Mouse (Mus musculus): ENCODE data around the gene Xlr4a. TPM values are rescaled to one million over a fixed set of nuclear protein-coding genes. Genes with fewer than 3 reads are reported as not detected.
"Not testable (repeated sequence)": the region's sequence is repeated elsewhere in the genome, so short reads cannot be mapped to it uniquely, and the experiment has no call there.

Xlr4a gene
- polyA plus RNA-seq (2015; fragmentation: Nextera tagmentation; extraction: Ambion mirVana): 3.0 and 4.3 TPM in 2 replicates

GRCm38 (mm10) chrX:73082267-73083055 is at the start of gene Xlr4a:
Xlr4a (minus strand) TSS chrX:73082478.
- H3K36me3 ChIP-seq (ENCODE audit: control insufficient read depth, insufficient read depth, low read length); H3K9ac ChIP-seq (ENCODE audit: low read depth, low read length); H3K4me1 ChIP-seq (ENCODE audit: control insufficient read depth, insufficient read depth, low read length); H3K27ac ChIP-seq (ENCODE audit: low read length); ATAC-seq; H3K4me3 ChIP-seq (ENCODE audit: low read length); H3K27me3 ChIP-seq (replicated peaks; ENCODE audit: control insufficient read depth, insufficient read depth, low read length); H3K9me3 ChIP-seq (ENCODE audit: control insufficient read depth, low read length); H3K4me2 ChIP-seq (ENCODE audit: low read depth, low read length): not testable (repeated sequence)
- 79% methylated on average over 17 of the region's 19 CpGs for WGBS

GRCm38 (mm10) chrX:73122859-73123829 is 40.9 kb upstream of the Xlr4a start:
- not testable (repeated sequence) for H3K9me3 ChIP-seq (ENCODE audit: control insufficient read depth, low read length); H3K27ac ChIP-seq (ENCODE audit: low read length); H3K36me3 ChIP-seq (ENCODE audit: control insufficient read depth, insufficient read depth, low read length); H3K9ac ChIP-seq (ENCODE audit: low read depth, low read length); H3K27me3 ChIP-seq (replicated peaks; ENCODE audit: control insufficient read depth, insufficient read depth, low read length); H3K4me2 ChIP-seq (ENCODE audit: low read depth, low read length); H3K4me1 ChIP-seq (ENCODE audit: control insufficient read depth, insufficient read depth, low read length); H3K4me3 ChIP-seq (ENCODE audit: low read length)
- WGBS: no CpG with 5 or more reads among the region's 12 CpGs
- ATAC-seq: peak; percentile 77

- H3K27me3 ChIP-seq (replicated peaks; ENCODE audit: control insufficient read depth, insufficient read depth, low read length); H3K4me3 ChIP-seq (ENCODE audit: low read length); H3K9ac ChIP-seq (ENCODE audit: low read depth, low read length); ATAC-seq; H3K4me2 ChIP-seq (ENCODE audit: low read depth, low read length); H3K36me3 ChIP-seq (ENCODE audit: control insufficient read depth, insufficient read depth, low read length); H3K27ac ChIP-seq (ENCODE audit: low read length); H3K9me3 ChIP-seq (ENCODE audit: control insufficient read depth, low read length); H3K4me1 ChIP-seq (ENCODE audit: control insufficient read depth, insufficient read depth, low read length): not testable (repeated sequence)
- no CpG with 5 or more reads among the region's 7 CpGs for WGBS
Measured at GRCm38 (mm10) chrX:73116747-73117146, 34.5 kb upstream of the Xlr4a start, which contains the start of gene Gm14685. Gm14685 (plus strand) TSS chrX:73117047.

DNA sequence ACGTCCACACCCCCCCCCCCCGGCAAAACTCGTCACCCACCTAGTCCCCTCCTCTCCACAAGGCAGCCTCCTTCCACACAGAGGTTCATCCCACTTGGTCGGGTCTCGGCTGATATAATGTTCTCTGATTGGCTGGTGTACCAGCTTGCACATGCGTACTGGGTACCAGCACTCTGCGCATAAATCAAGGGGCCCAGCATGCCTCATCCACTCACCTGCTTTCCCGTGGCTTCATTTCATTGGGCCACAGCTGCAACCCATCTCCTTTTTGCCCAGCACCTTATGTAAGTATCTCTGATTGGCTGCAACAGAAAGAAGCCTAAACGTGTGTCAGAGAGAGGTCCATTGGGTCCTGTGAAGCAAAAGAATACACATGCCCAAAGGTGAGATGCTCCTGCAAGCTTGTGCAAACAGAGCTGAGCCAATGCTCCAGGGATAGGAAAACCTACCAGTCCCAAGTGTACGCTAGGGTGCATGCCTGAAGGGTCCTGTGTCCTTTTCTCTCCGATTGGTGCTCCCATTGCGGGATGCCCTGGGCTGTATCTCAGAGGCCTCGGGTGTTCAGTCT is 14.7 kb upstream of the Xlr4a start, which contains the start of gene Xlr3a:
TSS of gene Xlr3a (minus strand) at position 155 of the 568 bp plus-strand sequence.
- not testable (repeated sequence) for H3K4me2 ChIP-seq (ENCODE audit: low read depth, low read length); H3K27ac ChIP-seq (ENCODE audit: low read length); ATAC-seq; H3K27me3 ChIP-seq (replicated peaks; ENCODE audit: control insufficient read depth, insufficient read depth, low read length); H3K9ac ChIP-seq (ENCODE audit: low read depth, low read length); H3K36me3 ChIP-seq (ENCODE audit: control insufficient read depth, insufficient read depth, low read length); H3K4me3 ChIP-seq (ENCODE audit: low read length); H3K4me1 ChIP-seq (ENCODE audit: control insufficient read depth, insufficient read depth, low read length); H3K9me3 ChIP-seq (ENCODE audit: control insufficient read depth, low read length)
- WGBS: 68% methylated on average over 13 of the region's 13 CpGs

DNA sequence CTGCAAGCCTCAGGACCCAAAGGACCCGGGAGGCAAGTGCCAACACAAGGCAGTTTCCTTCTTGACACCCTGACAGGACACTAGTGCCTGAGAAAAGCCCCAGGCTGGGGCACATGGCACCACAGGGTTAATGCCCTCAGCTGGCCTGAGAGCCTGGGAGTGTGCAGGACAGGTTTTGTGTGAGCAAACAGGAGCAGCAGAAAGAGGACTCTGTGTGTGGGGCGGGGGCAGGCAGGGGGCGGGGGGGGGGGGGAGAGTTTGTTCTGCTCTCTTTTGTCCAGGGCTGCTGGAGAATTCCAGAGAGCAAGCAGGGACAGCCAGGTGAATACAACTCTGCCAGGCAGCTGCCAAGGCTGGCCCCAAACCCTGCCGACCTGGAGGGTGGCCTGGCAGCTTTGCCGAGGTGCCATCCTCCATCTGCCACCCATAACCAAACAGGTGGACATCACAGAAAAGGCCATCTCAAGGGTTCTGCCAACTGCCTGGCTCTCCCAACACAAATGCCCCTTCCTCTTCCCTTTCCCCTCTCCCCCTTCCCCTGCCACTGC is 15.4 kb downstream of the Xlr4a start:
- H3K27ac ChIP-seq (ENCODE audit: low read length); H3K4me3 ChIP-seq (ENCODE audit: low read length); H3K36me3 ChIP-seq (ENCODE audit: control insufficient read depth, insufficient read depth, low read length); H3K4me2 ChIP-seq (ENCODE audit: low read depth, low read length); H3K9ac ChIP-seq (ENCODE audit: low read depth, low read length); H3K27me3 ChIP-seq (replicated peaks; ENCODE audit: control insufficient read depth, insufficient read depth, low read length); H3K9me3 ChIP-seq (ENCODE audit: control insufficient read depth, low read length); H3K4me1 ChIP-seq (ENCODE audit: control insufficient read depth, insufficient read depth, low read length); ATAC-seq: not testable (repeated sequence)
- WGBS: 88% methylated on average over 1 of the region's 5 CpGs

DNA sequence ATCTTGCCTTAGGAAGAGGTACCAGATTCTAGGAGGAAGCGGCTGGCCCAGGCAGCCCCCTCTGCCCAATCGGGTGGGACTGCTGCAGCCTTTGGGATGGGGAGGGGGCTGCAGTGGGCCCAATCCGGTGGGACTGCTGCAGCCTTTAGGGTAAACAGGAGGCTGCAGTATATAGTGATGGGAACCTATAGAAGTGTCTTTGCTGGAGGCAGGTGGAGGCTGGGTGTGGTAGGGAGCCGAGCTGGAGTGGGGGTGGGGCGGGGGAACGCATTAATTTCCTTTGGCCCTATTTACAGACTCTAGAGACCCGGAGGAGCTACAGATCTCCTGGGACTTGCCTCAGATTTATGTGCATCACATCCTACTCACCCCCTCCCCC is 17.9 kb downstream of the Xlr4a start, which contains the start of gene Pnma3:
TSS of gene Pnma3 (plus strand) at position 373 of the 379 bp plus-strand sequence.
- Histone ChIP-seq H3K27me3 (replicated peaks; ENCODE audit: control insufficient read depth, insufficient read depth, low read length) (no peaks in the 10 kb centered on the region), H3K27ac (ENCODE audit: low read length) (no peak within 1 kb of the TSS), H3K4me2 (ENCODE audit: low read depth, low read length) (no peak within 1 kb of the TSS), H3K4me1 (ENCODE audit: control insufficient read depth, insufficient read depth, low read length) (no peaks in the 10 kb centered on the region), H3K4me3 (ENCODE audit: low read length) (no peak within 1 kb of the TSS), H3K36me3 (ENCODE audit: control insufficient read depth, insufficient read depth, low read length) (no peaks in the 10 kb centered on the region), H3K9ac (ENCODE audit: low read depth, low read length) (peak within 1 kb of the TSS; percentile 37), H3K9me3 (ENCODE audit: control insufficient read depth, low read length) (no peaks in the 10 kb centered on the region)
- no peak for ATAC-seq
- 19% methylated on average over 7 of the region's 7 CpGs for WGBS

DNA sequence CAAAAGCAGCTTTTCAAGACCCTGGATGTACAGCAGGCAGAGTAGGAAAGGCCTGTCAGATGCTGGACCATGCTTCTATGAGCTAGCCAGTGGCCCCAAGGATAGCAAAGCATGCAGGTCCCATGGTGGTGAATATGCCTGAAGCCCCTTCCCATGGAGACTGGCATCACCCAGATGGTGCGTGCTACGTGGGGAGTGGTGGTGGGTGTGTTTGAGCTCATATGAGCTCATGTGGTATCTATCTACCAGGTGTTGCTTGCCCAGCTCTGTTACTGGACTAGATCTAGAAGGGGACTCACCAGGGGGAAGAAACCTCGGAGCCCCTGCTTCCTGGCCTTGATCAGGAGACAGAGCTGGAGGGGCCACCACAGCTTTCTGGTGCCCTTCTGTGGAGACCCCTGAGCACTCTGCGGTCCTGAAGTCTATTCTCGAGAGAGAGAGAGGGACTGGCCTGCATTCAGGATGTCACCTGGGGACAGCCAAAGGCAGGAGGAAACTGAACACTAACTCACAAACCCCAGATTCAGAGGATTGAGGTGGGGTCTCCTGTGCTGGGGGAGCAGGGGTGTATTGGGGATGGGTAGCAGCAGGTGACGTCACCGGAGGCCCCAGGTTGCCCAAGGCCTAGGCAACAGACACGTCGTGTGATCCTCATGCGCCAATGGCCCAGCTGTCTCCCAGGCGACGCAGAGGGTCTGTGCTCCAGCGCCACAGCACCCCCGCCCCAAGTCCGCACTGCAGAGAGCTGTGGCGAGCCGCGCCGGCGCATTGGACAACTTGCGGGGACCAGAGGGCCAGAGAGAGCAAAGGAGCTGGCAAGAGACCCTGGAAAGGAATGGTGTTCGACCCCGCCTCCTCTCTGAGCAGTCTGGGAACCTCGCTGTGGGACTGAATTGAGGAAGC is 18.5 kb downstream of the Xlr4a start:
- H3K27me3 ChIP-seq (replicated peaks; ENCODE audit: control insufficient read depth, insufficient read depth, low read length): no peaks in the 10 kb centered on the region
- peak overlapping the region; percentile 37 for H3K9ac ChIP-seq (ENCODE audit: low read depth, low read length)
- H3K9me3 ChIP-seq (ENCODE audit: control insufficient read depth, low read length): no peaks in the 10 kb centered on the region
- H3K4me2 ChIP-seq (ENCODE audit: low read depth, low read length): no peak overlapping the region
- H3K4me1 ChIP-seq (ENCODE audit: control insufficient read depth, insufficient read depth, low read length): no peaks in the 10 kb centered on the region
- no peak for ATAC-seq
- H3K27ac ChIP-seq (ENCODE audit: low read length): no peak overlapping the region
- 38% methylated on average over 24 of the region's 24 CpGs for WGBS
- H3K4me3 ChIP-seq (ENCODE audit: low read length): no peak overlapping the region
- H3K36me3 ChIP-seq (ENCODE audit: control insufficient read depth, insufficient read depth, low read length): no peaks in the 10 kb centered on the region

- Histone ChIP-seq H3K27ac (ENCODE audit: low read length) (no peak overlapping the region), H3K4me1 (ENCODE audit: control insufficient read depth, insufficient read depth, low read length) (no peaks in the 10 kb centered on the region), H3K9me3 (ENCODE audit: control insufficient read depth, low read length) (no peaks in the 10 kb centered on the region), H3K36me3 (ENCODE audit: control insufficient read depth, insufficient read depth, low read length) (no peaks in the 10 kb centered on the region), H3K27me3 (replicated peaks; ENCODE audit: control insufficient read depth, insufficient read depth, low read length) (no peaks in the 10 kb centered on the region), H3K9ac (ENCODE audit: low read depth, low read length) (no peak overlapping the region), H3K4me3 (ENCODE audit: low read length) (no peak overlapping the region), H3K4me2 (ENCODE audit: low read depth, low read length) (no peak overlapping the region)
- WGBS: 42% methylated on average over 5 of the region's 5 CpGs
- no peak for ATAC-seq
Measured at GRCm38 (mm10) chrX:73062323-73062722, 20.0 kb downstream of the Xlr4a start.
